Mouse (Mus musculus) hindbrain, embryonic 14.5 days (tissue): ENCODE results near the gene Haus3. TPM values are rescaled to one million over a fixed set of nuclear protein-coding genes. Genes with fewer than 3 reads are reported as not detected.
A peak's percentile ranks its signal among the peaks of the same experiment; 100 is the strongest.

ENCODE experiments used
- ATAC-seq: fragments of 200-750 bp; cut with Nextera tagmentation; 2 replicates; pipeline ENCODE4 v1.8.0; 2017; ENCODE audit warnings: moderate number of reproducible peaks, mild to moderate bottlenecking, moderate TSS enrichment, moderate library complexity; ENCODE audit not compliant: low FRiP score
- DNase-seq: peaks from one replicate; pipeline ENCODE4 v3.0.0-alpha.2; 2015; ENCODE audit warnings: low spot score
- H3K27ac ChIP-seq: fragments of 300-500 bp; sonication (generic); 2 replicates; pipeline ENCODE4 v1.5.1; 2014; ENCODE audit warnings: mild to moderate bottlenecking, moderate library complexity
- H3K27me3 ChIP-seq: fragments of 300-500 bp; sonication (generic); 2 replicates; pipeline ENCODE4 v1.6.1; 2014; ENCODE audit warnings: mild to moderate bottlenecking, low read length, mixed read lengths; ENCODE audit not compliant: control insufficient read depth, insufficient read depth
- H3K36me3 ChIP-seq: fragments of 300-500 bp; sonication (generic); replicated peaks from 2 replicates; pipeline ENCODE4 v1.6.1; 2014; ENCODE audit not compliant: control insufficient read depth, insufficient read depth
- H3K4me1 ChIP-seq: fragments of 300-500 bp; sonication (generic); replicated peaks from 2 replicates; pipeline ENCODE4 v1.6.1; 2014; ENCODE audit warnings: antibody characterized with exemption, low read length, mixed read lengths; ENCODE audit not compliant: control insufficient read depth, insufficient read depth
- H3K4me2 ChIP-seq: fragments of 300-500 bp; sonication (generic); replicated peaks from 2 replicates; pipeline ENCODE4 v1.6.1; 2014; ENCODE audit warnings: mild to moderate bottlenecking, moderate library complexity
- H3K4me3 ChIP-seq: fragments of 300-500 bp; sonication (generic); replicated peaks from 2 replicates; pipeline ENCODE4 v1.5.1; 2014; ENCODE audit warnings: mild to moderate bottlenecking, low read length
- H3K9ac ChIP-seq: fragments of 300-500 bp; sonication (generic); 2 replicates; pipeline ENCODE4 v1.6.1; 2014
- H3K9me3 ChIP-seq: fragments of 300-500 bp; sonication (generic); 2 replicates; pipeline ENCODE4 v1.6.1; 2016; ENCODE audit warnings: low read length; ENCODE audit not compliant: control insufficient read depth
- WGBS: fragments of 180-500 bp; shearing (Covaris S2); extraction: QIAGEN DNeasy Blood & Tissue Kit; methylation state at CpG from one replicate; pipeline ENCODE4 v1.1.7; 2014; 5-methylcytosine and 5-hydroxymethylcytosine counted together
- polyA plus RNA-seq: library from polyadenylated mRNA; unstranded; fragments of >200 nt; fragmentation: Nextera tagmentation; extraction: Ambion mirVana; gene quantifications from 2 replicates; pipeline ENCODE4 v1.2.1, GENCODE M21; 2014

Gene Haus3
- polyA plus RNA-seq, 1 experiment from 2014 or later = 12.1 TPM

DNA sequence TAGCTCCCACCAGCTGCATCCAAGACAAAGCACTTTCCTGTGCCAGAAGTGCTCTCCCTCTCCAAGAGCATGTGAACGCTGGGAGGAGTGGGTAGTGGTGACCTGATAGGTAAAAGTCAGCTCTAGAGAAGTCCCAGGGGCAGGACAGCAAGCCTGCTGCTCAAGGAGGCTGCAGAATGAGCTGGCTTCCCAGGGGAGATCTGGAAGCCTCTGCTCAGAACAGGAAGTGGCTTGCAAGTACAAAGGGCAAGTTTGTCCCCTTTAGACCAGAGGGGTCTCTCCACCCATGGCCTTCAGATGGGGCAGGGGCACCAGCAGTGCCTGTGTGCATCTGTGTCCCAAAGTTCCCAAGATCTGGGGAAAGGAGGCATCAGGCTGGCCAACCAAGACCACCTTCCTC is 20.2 kb upstream of the Haus3 start:
- WGBS = 72% methylated on average over 1 of the region's 1 CpGs
- H3K27ac ChIP-seq = no peak overlapping the region
- no peak overlapping the region for H3K4me3 ChIP-seq
- H3K36me3 ChIP-seq = no peaks in the 10 kb centered on the region
- H3K9ac ChIP-seq = no peak overlapping the region
- ATAC-seq (no peak), DNase-seq (no peak)
- H3K27me3 ChIP-seq = no peaks in the 10 kb centered on the region
- no peaks in the 10 kb centered on the region for H3K9me3 ChIP-seq
- no peak overlapping the region for H3K4me2 ChIP-seq
- peaks cover 28% of the 10 kb centered on the region for H3K4me1 ChIP-seq

DNA sequence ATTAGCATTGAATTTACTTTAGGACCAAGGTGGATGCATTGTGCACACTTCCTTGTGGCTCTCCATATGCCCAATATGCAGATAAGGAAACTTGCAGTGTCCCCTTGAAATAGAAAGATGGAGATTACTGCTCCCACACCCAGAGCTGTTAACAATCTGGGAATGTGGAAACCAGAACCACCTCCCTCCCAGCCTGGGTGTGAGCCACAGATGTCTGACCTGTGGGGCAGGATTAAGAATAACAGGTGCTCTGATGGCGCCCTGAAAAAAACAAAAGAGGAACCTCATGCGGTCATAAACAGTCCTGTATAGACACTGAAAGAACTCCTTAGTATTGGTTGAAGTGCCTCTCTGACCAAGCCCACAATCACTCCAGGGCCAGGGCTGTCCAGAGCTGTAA is 19.5 kb upstream of the Haus3 start:
- Histone ChIP-seq H3K9ac (peak overlapping the region; percentile 67), H3K27ac (no peak overlapping the region), H3K4me2 (peak overlapping the region; percentile 78), H3K4me3 (peak overlapping the region; percentile 96; the same call in 1 of the 2 replicates), H3K27me3 (no peaks in the 10 kb centered on the region), H3K36me3 (no peaks in the 10 kb centered on the region), H3K4me1 (peaks cover 34% of the 10 kb centered on the region), H3K9me3 (no peaks in the 10 kb centered on the region)
- WGBS = 74% methylated on average over 2 of the region's 2 CpGs
- ATAC-seq (no peak), DNase-seq (no peak)

DNA sequence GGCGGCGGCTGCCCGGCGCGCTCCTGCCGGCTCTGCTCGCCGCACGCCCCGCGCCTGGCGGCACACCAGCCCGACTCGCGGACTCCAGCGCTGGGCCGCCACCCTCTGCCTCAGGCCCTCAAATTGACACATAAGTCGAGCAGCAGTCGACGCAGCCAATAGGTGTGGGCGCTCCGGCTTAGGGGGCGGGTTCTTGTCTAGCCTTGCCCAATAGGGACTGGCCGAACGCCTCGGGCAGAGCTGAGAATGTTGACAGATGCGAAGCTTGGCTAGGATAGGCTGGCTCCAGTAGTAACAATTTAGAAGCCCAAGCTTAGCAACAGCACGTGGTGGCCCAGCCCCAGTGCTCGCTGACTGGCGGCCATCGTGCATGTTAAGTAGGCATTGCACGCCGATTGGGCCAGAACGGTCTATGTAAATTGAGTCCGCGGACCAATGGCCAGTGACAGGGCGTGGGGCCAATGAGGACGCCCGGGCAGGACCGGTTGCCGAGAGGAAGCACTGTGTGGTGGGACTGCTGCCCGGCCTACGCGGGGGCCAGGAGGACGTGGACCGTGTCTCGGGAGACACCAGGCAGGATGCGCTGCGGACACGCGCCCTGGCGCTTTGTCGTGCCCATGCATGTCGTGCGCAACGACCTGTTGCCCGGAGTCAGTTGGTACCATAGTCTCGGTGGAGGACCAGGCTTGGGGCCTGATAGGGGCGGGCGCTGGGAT is 18.4 kb upstream of the Haus3 start, which contains the start of gene Mxd4:
TSS of gene Mxd4 (minus strand) at position 120 of the 716 bp plus-strand sequence.
- Histone ChIP-seq H3K27me3 (no peaks in the 10 kb centered on the region), H3K36me3 (peaks cover 8% of the 10 kb centered on the region), H3K9me3 (no peaks in the 10 kb centered on the region), H3K4me1 (peaks cover 44% of the 10 kb centered on the region), H3K27ac (peak within 1 kb of the TSS; percentile 92), H3K4me2 (peak within 1 kb of the TSS; percentile 92), H3K4me3 (peak within 1 kb of the TSS; percentile 96), H3K9ac (peak within 1 kb of the TSS; percentile 87)
- DNase-seq (peak; percentile 96), ATAC-seq (peak; percentile 99)
- under 1% methylated on average over 59 of the region's 60 CpGs for WGBS

DNA sequence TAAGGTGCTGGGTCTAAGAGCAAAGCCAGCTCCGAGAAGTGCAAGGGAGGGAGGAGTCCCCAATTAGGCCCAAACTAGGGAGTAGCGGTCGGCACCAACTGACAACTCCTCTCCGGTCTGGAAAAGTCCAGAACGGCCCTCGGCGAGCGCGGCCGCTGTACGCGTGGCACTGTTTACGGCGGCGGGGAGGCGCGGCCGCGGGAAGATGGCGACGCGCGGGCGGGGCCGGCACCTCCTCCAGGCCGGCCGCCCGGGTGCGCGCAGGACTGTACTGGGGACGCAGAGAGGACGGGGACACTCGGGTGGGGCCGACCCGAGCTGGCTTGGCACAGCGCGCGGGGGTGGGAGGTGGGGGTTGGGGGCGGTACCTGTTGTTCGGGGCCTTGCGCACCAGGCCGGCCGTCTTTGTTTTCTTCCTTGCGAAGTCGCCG is 17.6 kb upstream of the Haus3 start:
- Histone ChIP-seq H3K27me3 (no peaks in the 10 kb centered on the region), H3K9ac (peak overlapping the region; percentile 87), H3K27ac (peak overlapping the region; percentile 92), H3K9me3 (no peaks in the 10 kb centered on the region), H3K4me1 (peaks cover 44% of the 10 kb centered on the region), H3K36me3 (peaks cover 16% of the 10 kb centered on the region), H3K4me2 (peak overlapping the region; percentile 92), H3K4me3 (peak overlapping the region; percentile 96)
- no peak for ATAC-seq
- DNase-seq = peak; percentile 43
- under 1% methylated on average over 38 of the region's 46 CpGs for WGBS

DNA sequence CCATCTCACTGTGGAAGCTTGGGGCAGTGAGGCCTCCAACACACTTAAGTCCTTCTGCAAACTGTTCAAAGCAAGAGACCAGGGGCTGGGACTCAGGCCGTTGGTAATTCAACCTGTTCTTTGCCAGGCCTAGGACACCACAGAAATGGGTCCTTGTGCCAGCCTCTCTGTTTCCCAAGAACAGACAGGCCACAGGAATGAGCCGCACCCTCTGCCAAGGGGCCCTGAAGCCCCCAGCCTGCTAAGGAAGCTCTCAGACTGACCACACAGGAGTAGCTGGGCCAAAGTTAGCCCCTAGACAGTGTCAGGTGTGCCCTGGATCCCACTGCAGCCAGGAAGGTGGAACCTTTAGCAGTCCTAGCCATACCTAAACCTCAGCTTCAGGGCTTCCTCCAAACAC is 17.1 kb upstream of the Haus3 start:
- ATAC-seq (no peak), DNase-seq (no peak)
- 63% methylated on average over 2 of the region's 2 CpGs for WGBS
- H3K9me3 ChIP-seq = no peaks in the 10 kb centered on the region
- H3K36me3 ChIP-seq = peaks cover 22% of the 10 kb centered on the region
- peaks cover 44% of the 10 kb centered on the region for H3K4me1 ChIP-seq
- no peaks in the 10 kb centered on the region for H3K27me3 ChIP-seq
- H3K4me2 ChIP-seq = peak overlapping the region; percentile 92
- peak overlapping the region; percentile 96 for H3K4me3 ChIP-seq
- peak overlapping the region; percentile 92 for H3K27ac ChIP-seq
- peak overlapping the region; percentile 87 for H3K9ac ChIP-seq

DNA sequence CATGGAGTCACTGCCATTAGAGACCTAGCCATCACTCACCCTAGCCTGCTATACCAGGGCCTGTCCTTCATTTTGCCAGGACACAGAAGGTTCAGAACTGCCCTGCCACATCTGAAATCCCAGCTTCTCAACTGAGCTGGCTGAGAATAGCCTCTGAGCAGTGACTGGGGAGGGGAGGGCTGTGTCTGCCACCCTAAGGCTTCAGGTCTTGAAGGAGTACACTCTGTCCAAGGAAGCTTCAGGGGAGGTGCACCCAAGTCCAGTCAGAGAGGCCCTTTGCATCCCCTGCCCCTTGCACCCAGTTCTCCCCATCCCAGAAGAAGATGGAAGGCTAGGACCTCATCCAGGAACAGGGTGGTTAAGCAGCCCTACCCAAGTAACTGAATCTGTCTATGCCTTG is 16.5 kb upstream of the Haus3 start:
- Histone ChIP-seq H3K9ac (peak overlapping the region; percentile 87), H3K9me3 (no peaks in the 10 kb centered on the region), H3K4me3 (peak overlapping the region; percentile 96), H3K36me3 (peaks cover 27% of the 10 kb centered on the region), H3K27me3 (no peaks in the 10 kb centered on the region), H3K4me2 (peak overlapping the region; percentile 92), H3K27ac (no peak overlapping the region), H3K4me1 (peaks cover 44% of the 10 kb centered on the region)
- no peak for ATAC-seq
- DNase-seq = no peak

DNA sequence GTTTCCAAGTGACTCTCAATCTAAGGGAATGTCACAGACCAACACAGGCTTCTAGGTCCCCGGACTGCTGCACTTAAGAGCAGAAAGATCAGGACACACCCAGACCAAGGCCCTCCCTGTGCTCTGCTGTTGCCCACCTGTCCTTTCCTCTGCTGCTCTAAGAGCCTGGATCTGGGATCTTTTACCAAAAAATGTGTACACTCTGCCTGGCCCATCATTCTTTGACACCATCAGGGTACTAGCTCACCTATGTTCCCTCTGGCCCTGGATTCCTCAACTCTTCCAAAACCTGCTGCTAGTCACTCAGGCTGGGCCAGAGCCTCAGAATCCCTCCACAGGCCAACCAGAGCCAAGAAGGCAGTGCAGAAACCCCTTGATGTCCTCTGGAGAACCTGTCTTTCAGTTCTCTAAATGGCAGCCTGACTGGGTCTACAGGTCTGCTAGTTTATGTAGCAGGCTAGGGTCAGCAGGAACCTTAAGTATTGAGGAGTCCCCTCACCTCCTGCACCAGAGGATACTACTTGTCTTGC is 15.8 kb upstream of the Haus3 start:
- Histone ChIP-seq H3K27me3 (no peaks in the 10 kb centered on the region), H3K4me2 (peak overlapping the region; percentile 92), H3K9ac (peak overlapping the region; percentile 87), H3K4me3 (no peak overlapping the region), H3K27ac (no peak overlapping the region), H3K36me3 (peaks cover 33% of the 10 kb centered on the region), H3K4me1 (peaks cover 44% of the 10 kb centered on the region), H3K9me3 (no peaks in the 10 kb centered on the region)
- DNase-seq (no peak), ATAC-seq (no peak)
- WGBS = 100% methylated on average over 1 of the region's 1 CpGs

DNA sequence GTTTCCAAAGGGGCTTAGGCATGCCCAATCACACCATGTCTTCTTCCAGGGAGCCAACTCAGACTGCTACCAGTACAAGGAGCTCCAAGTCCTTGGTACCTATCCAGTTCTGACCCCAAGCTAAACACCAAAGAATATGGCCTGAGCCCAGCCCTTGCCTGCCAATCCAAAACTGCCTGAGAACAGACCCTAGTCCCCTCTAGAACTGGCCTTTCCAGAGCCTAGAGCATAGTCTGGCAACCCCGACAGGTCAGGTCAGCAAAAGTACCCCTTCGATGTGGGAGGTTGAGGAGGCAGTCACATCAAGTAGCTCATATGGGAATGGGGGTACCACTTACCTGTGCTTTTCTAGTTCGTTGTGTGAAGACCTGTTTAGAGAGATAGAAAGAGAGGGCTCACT is 14.6 kb upstream of the Haus3 start:
- no peak for DNase-seq
- H3K27me3 ChIP-seq = no peaks in the 10 kb centered on the region
- H3K27ac ChIP-seq = no peak overlapping the region
- no peak overlapping the region for H3K4me2 ChIP-seq
- 92% methylated on average over 3 of the region's 3 CpGs for WGBS
- no peak overlapping the region for H3K4me3 ChIP-seq
- no peak overlapping the region for H3K9ac ChIP-seq
- no peak for ATAC-seq
- H3K9me3 ChIP-seq = no peaks in the 10 kb centered on the region
- H3K36me3 ChIP-seq = peaks cover 43% of the 10 kb centered on the region
- peaks cover 44% of the 10 kb centered on the region for H3K4me1 ChIP-seq

DNA sequence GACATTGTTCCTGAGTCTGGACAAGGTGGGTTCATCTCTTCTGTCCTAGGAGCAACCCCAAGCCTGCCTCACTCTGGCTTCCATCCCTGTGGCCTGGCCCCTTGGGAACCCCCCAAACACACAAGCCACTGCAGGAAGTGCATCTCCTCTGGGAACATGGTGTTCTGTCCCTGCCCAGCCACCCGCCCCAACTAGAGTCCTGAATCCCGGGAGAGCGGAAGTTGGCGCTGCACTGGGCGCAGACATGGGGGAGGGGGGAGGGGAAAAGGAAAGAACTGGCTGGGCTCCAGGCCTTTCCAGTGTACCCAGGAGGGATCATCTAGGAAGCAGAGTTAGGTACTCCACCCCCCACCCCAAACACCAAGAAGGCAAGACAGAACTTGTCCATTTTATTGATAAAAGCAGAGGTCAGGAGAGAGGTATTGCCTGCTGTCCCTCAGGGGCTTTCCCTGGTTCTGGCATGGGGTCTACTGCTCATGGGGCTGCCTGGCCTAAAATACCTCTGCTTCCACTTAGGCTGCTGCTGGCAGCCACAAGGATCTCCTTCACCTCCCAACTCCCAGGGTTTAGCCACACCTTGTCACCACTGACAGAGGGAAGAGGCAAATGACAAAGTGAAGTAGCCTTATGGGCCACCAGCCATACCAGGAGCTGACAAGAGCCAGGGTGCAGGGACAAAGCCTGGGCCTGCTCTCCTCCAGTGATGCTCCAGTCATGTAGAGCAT is 14.0 kb upstream of the Haus3 start:
- no peaks in the 10 kb centered on the region for H3K27me3 ChIP-seq
- no peak overlapping the region for H3K4me3 ChIP-seq
- DNase-seq (no peak), ATAC-seq (no peak)
- H3K9ac ChIP-seq = no peak overlapping the region
- H3K9me3 ChIP-seq = no peaks in the 10 kb centered on the region
- peaks cover 50% of the 10 kb centered on the region for H3K36me3 ChIP-seq
- WGBS = 75% methylated on average over 5 of the region's 5 CpGs
- H3K27ac ChIP-seq = no peak overlapping the region
- H3K4me1 ChIP-seq = peaks cover 40% of the 10 kb centered on the region
- no peak overlapping the region for H3K4me2 ChIP-seq
